Mouse (Mus musculus): ENCODE measurements at regions not wholly inside any gene's neighbourhood (a gene's known extent, or its start where the extent isn't known, plus 50 kb on each side); places are given as distances from the start of the nearest gene placed in this dataset.

GRCm38 (mm10) chr1:183600466-183600865, 182.5 kb downstream of the Hhipl2 start:
- no peak for TF ChIP-seq TAL1 (conservative IDR thresholded peaks at IDR 0.05; ENCODE audit: low read depth, low read length)
- no peak for TF ChIP-seq CTCF (IDR thresholded peaks at IDR 0.05; ENCODE audit: low read depth, low read length)
- no peak for TF ChIP-seq GATA1 (IDR thresholded peaks at IDR 0.05; ENCODE audit: borderline replicate concordance, low read length)
